Mouse (Mus musculus) hindbrain, postnatal 0 days (tissue): ENCODE measurements around the gene Olfr1185-ps1. TPM values are rescaled to one million over a fixed set of nuclear protein-coding genes. Genes with fewer than 3 reads are reported as not detected.
"Not testable (repeated sequence)": the region's sequence is repeated elsewhere in the genome, so short reads cannot be mapped to it uniquely, and the experiment has no call there.

Experiments
- ATAC-seq: fragments of 200-750 bp; cut with Nextera tagmentation; 2 replicates; pipeline ENCODE4 v1.8.0; 2017; ENCODE audit warnings: mild to moderate bottlenecking, moderate TSS enrichment, moderate library complexity
- DNase-seq: peaks from one replicate; pipeline ENCODE4 v3.0.0-alpha.2; 2015; ENCODE audit warnings: low spot score
- H3K27ac ChIP-seq: fragments of 300-500 bp; sonication (generic); 2 replicates; pipeline ENCODE4 v1.5.1; 2014; ENCODE audit warnings: mild to moderate bottlenecking
- H3K27me3 ChIP-seq: fragments of 300-500 bp; sonication (generic); 2 replicates; pipeline ENCODE4 v1.6.1; 2014; ENCODE audit warnings: low read length, mixed read lengths; ENCODE audit not compliant: insufficient read depth
- H3K36me3 ChIP-seq: fragments of 300-500 bp; sonication (generic); 2 replicates; pipeline ENCODE4 v1.6.1; 2014; ENCODE audit warnings: low read length, mixed read lengths; ENCODE audit not compliant: insufficient read depth
- H3K4me1 ChIP-seq: fragments of 300-500 bp; sonication (generic); 2 replicates; pipeline ENCODE4 v1.6.1; 2014; ENCODE audit warnings: antibody characterized with exemption, low read length, mixed read lengths; ENCODE audit not compliant: insufficient read depth
- H3K4me2 ChIP-seq: fragments of 300-500 bp; sonication (generic); 2 replicates; pipeline ENCODE4 v1.6.1; 2014; ENCODE audit warnings: low read depth, mild to moderate bottlenecking, low read length, moderate library complexity, mixed read lengths
- H3K4me3 ChIP-seq: fragments of 300-500 bp; sonication (generic); 2 replicates; pipeline ENCODE4 v1.5.1; 2014; ENCODE audit warnings: low read length
- H3K9ac ChIP-seq: fragments of 300-500 bp; sonication (generic); replicated peaks from 2 replicates; pipeline ENCODE4 v1.6.1; 2014; ENCODE audit warnings: mild to moderate bottlenecking, low read length, moderate library complexity, mixed read lengths
- H3K9me3 ChIP-seq: fragments of 300-500 bp; sonication (generic); 2 replicates; pipeline ENCODE4 v1.6.1; 2016; ENCODE audit warnings: low read length, mixed read lengths
- CTCF ChIP-seq: IDR thresholded peaks from 2 replicates; pipeline ENCODE4 v1.5.1; 2016; ENCODE audit warnings: antibody characterized with exemption, control low read depth, low read depth
- WGBS: fragments of 180-500 bp; shearing (Covaris S2); extraction: QIAGEN DNeasy Blood & Tissue Kit; methylation state at CpG from one replicate; pipeline ENCODE4 v1.1.7; 2014; 5-methylcytosine and 5-hydroxymethylcytosine counted together
- polyA plus RNA-seq: library from polyadenylated mRNA; unstranded; fragments of >200 nt; fragmentation: Nextera tagmentation; extraction: Ambion mirVana; gene quantifications from 2 replicates; pipeline ENCODE4 v1.2.1, GENCODE M21; 2015
- total RNA-seq: library from RNA; depleted of rRNA; stranded (reverse); fragments of >200 nt; gene quantifications from 2 replicates; pipeline ENCODE4 v1.2.3, GENCODE M21; 2014; rRNA removed

Olfr1185-ps1 gene
- total RNA-seq (not detected in 2 replicates), polyA plus RNA-seq (not detected in 2 replicates)

DNA sequence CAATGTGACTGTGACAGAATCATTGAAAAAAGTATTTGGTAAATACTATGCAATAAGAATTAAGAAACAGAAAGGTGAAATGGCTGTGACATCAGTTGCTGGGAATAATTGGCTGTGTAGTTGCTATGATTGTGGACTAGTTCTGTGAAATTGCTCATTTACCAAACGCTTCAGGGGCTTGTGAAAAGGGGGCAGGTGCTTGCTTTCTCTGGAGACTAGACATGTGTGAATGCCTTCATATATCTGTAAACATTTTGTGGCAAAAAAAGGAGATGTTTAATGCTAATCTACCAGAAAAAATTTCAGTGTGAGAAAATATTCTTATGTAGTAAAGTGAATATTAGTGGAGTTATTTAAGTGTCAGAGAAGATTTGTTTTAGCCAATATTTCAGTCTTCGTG, at the start of gene Olfr1185-ps1:
Olfr1185-ps1 (plus strand) TSS at position 301 of the 400 bp plus-strand sequence.
- DNase-seq, result no peak
- Histone ChIP-seq H3K27me3 (no peaks in the 10 kb centered on the region), H3K9ac (no peak within 1 kb of the TSS), H3K36me3 (no peaks in the 10 kb centered on the region), H3K27ac (no peak within 1 kb of the TSS), H3K4me2 (no peak within 1 kb of the TSS), H3K9me3 (no peaks in the 10 kb centered on the region), H3K4me1 (no peaks in the 10 kb centered on the region), H3K4me3 (no peak within 1 kb of the TSS)
- ATAC-seq, result no peak
- WGBS, result 63% methylated on average over 2 of the region's 2 CpGs
- TF ChIP-seq CTCF, result no peak

DNA sequence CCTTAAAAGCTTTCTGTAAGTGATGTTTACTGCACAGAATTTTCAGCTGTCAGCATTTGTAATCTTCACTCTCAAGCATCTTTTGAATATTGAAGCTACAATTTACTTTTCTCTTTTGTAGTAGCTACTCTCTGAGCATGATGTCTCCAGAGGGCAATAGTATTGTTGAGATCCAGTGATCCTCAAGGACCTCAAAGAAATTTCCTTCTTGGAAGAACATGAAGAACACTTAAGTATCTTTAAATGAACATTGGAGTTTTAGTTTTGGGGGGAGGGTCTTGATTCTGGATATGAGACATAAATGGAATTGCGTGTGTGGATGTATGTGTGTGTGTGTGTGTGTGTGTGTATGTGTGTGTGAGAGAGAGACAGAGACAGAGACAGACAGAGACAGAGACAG, 44.1 kb upstream of the Olfr1185-ps1 start, which contains the start of gene Gm13757:
Gm13757 (minus strand) TSS at position 101 of the 400 bp plus-strand sequence.
- Histone ChIP-seq H3K36me3 (no peaks in the 10 kb centered on the region), H3K27me3 (no peaks in the 10 kb centered on the region), H3K4me3 (no peak within 1 kb of the TSS), H3K9ac (no peak within 1 kb of the TSS), H3K4me2 (no peak within 1 kb of the TSS), H3K9me3 (no peaks in the 10 kb centered on the region), H3K4me1 (no peaks in the 10 kb centered on the region), H3K27ac (no peak within 1 kb of the TSS)
- no peak for DNase-seq
- 94% methylated on average over 1 of the region's 1 CpGs for WGBS
- TF ChIP-seq CTCF, result no peak
- no peak for ATAC-seq

GRCm38 (mm10) chr2:88454567-88454966, 38.6 kb upstream of the Olfr1185-ps1 start, which contains the start of gene Olfr1183:
TSS of gene Olfr1183 (plus strand) at chr2:88454867.
- H3K4me2 ChIP-seq, H3K4me3 ChIP-seq, H3K9ac ChIP-seq, H3K4me1 ChIP-seq, H3K27ac ChIP-seq, ATAC-seq, H3K36me3 ChIP-seq, DNase-seq, H3K9me3 ChIP-seq, H3K27me3 ChIP-seq: not testable (repeated sequence)
- WGBS, result 92% methylated on average over 1 of the region's 1 CpGs

- Histone ChIP-seq H3K9me3 (no peaks in the 10 kb centered on the region), H3K27ac (no peak within 1 kb of the TSS), H3K36me3 (no peaks in the 10 kb centered on the region), H3K27me3 (no peaks in the 10 kb centered on the region), H3K4me3 (no peak within 1 kb of the TSS), H3K4me1 (no peaks in the 10 kb centered on the region), H3K9ac (no peak within 1 kb of the TSS), H3K4me2 (no peak within 1 kb of the TSS)
- 93% methylated on average over 2 of the region's 2 CpGs for WGBS
- no peak for DNase-seq
- no peak for ATAC-seq
- TF ChIP-seq CTCF, result no peak
These were observed 9.8 kb upstream of the Olfr1185-ps1 start, which contains the start of gene Olfr1184 for GRCm38 (mm10) chr2:88483298-88483697. TSS of gene Olfr1184 (plus strand) at chr2:88483598.

GRCm38 (mm10) chr2:88518251-88518650, 25.1 kb downstream of the Olfr1185-ps1 start, which contains the start of gene Olfr1186:
TSS of gene Olfr1186 (plus strand) at chr2:88518551.
- Histone ChIP-seq H3K27ac (no peak within 1 kb of the TSS), H3K9ac (no peak within 1 kb of the TSS), H3K4me1 (no peaks in the 10 kb centered on the region), H3K9me3 (no peaks in the 10 kb centered on the region), H3K27me3 (no peaks in the 10 kb centered on the region), H3K4me2 (no peak within 1 kb of the TSS), H3K36me3 (no peaks in the 10 kb centered on the region), H3K4me3 (no peak within 1 kb of the TSS)
- ATAC-seq (no peak), DNase-seq (no peak)
- WGBS, result 89% methylated on average over 2 of the region's 2 CpGs
- TF ChIP-seq CTCF, result no peak

DNA sequence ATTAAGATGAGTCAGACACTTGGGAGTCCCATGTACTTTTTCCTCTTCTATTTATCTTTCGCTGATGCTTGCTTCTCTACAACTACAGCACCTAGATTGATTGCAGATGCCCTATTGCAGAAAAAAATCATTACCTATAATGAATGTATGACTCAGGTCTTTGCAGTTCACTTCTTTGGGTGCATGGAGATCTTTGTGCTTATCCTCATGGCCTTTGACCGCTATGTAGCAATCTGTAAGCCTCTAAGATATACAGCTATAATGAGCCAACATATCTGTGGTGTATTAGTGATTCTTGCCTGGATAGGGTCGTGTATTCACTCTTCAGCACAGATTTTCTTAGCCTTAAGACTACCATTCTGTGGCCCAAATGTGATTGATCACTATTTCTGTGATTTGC, 32.6 kb downstream of the Olfr1185-ps1 start:
- no peaks in the 10 kb centered on the region for H3K36me3 ChIP-seq
- no peaks in the 10 kb centered on the region for H3K27me3 ChIP-seq
- H3K9me3 ChIP-seq, result no peaks in the 10 kb centered on the region
- no peak overlapping the region for H3K4me3 ChIP-seq
- no peak for TF ChIP-seq CTCF
- no peak overlapping the region for H3K4me2 ChIP-seq
- H3K9ac ChIP-seq, result no peak overlapping the region
- H3K27ac ChIP-seq, result no peak overlapping the region
- no peaks in the 10 kb centered on the region for H3K4me1 ChIP-seq
- ATAC-seq (no peak), DNase-seq (no peak)
- WGBS, result 74% methylated on average over 3 of the region's 3 CpGs

Other genes starting within 250 kb of the Olfr1185-ps1 start
- gene Olfr1173, start 213.4 kb upstream of the Olfr1185-ps1 start, total RNA-seq, result not detected in 2 replicates
- gene Olfr1173, start 213.4 kb upstream of the Olfr1185-ps1 start, polyA plus RNA-seq, result not detected in 2 replicates
- not detected in 2 replicates for gene Olfr1174-ps, start 178.2 kb upstream of the Olfr1185-ps1 start, total RNA-seq
- gene Olfr1174-ps, start 178.2 kb upstream of the Olfr1185-ps1 start, polyA plus RNA-seq, result not detected in 2 replicates
- gene Olfr1175-ps, start 166.1 kb upstream of the Olfr1185-ps1 start, total RNA-seq, result not detected in 2 replicates
- not detected in 2 replicates for gene Olfr1175-ps, start 166.1 kb upstream of the Olfr1185-ps1 start, polyA plus RNA-seq
- not detected in 2 replicates for gene Olfr1176, start 156.6 kb upstream of the Olfr1185-ps1 start, total RNA-seq
- not detected in 2 replicates for gene Olfr1176, start 156.6 kb upstream of the Olfr1185-ps1 start, polyA plus RNA-seq
- gene Olfr1177-ps, start 146.8 kb upstream of the Olfr1185-ps1 start, total RNA-seq, result not detected in 2 replicates
- gene Olfr1177-ps, start 146.8 kb upstream of the Olfr1185-ps1 start, polyA plus RNA-seq, result not detected in 2 replicates
- not detected in 2 replicates for gene Olfr1178, start 106.3 kb upstream of the Olfr1185-ps1 start, total RNA-seq
- gene Olfr1178, start 106.3 kb upstream of the Olfr1185-ps1 start, polyA plus RNA-seq, result not detected in 2 replicates
- gene Olfr1179, start 86.9 kb upstream of the Olfr1185-ps1 start, total RNA-seq, result not detected in 2 replicates
- not detected in 2 replicates for gene Olfr1179, start 86.9 kb upstream of the Olfr1185-ps1 start, polyA plus RNA-seq
- not detected in 2 replicates for gene Olfr1180, start 74.2 kb upstream of the Olfr1185-ps1 start, total RNA-seq
- not detected in 2 replicates for gene Olfr1180, start 74.2 kb upstream of the Olfr1185-ps1 start, polyA plus RNA-seq
- gene Olfr1181, start 67.1 kb upstream of the Olfr1185-ps1 start, total RNA-seq, result not detected in 2 replicates
- gene Olfr1181, start 67.1 kb upstream of the Olfr1185-ps1 start, polyA plus RNA-seq, result not detected in 2 replicates
- gene Gm13757, start 44.2 kb upstream of the Olfr1185-ps1 start, total RNA-seq, result not detected in 2 replicates
- gene Gm13757, start 44.2 kb upstream of the Olfr1185-ps1 start, polyA plus RNA-seq, result not detected in 2 replicates
- gene Olfr1183, start 38.5 kb upstream of the Olfr1185-ps1 start, total RNA-seq, result not detected in 2 replicates
- gene Olfr1183, start 38.5 kb upstream of the Olfr1185-ps1 start, polyA plus RNA-seq, result not detected in 2 replicates
- not detected in 2 replicates for gene Olfr1184, start 9.7 kb upstream of the Olfr1185-ps1 start, total RNA-seq
- gene Olfr1184, start 9.7 kb upstream of the Olfr1185-ps1 start, polyA plus RNA-seq, result not detected in 2 replicates
- gene Olfr1186, start 25.2 kb downstream of the Olfr1185-ps1 start, total RNA-seq, result not detected in 2 replicates
- gene Olfr1186, start 25.2 kb downstream of the Olfr1185-ps1 start, polyA plus RNA-seq, result not detected in 2 replicates
- not detected in 2 replicates for gene Olfr1188, start 63.6 kb downstream of the Olfr1185-ps1 start, total RNA-seq
- gene Olfr1188, start 63.6 kb downstream of the Olfr1185-ps1 start, polyA plus RNA-seq, result not detected in 2 replicates
- not detected in 2 replicates for gene Olfr1189, start 93.1 kb downstream of the Olfr1185-ps1 start, total RNA-seq
- not detected in 2 replicates for gene Olfr1189, start 93.1 kb downstream of the Olfr1185-ps1 start, polyA plus RNA-seq
- not detected in 2 replicates for gene Olfr1191-ps1, start 147.2 kb downstream of the Olfr1185-ps1 start, total RNA-seq
- gene Olfr1191-ps1, start 147.2 kb downstream of the Olfr1185-ps1 start, polyA plus RNA-seq, result not detected in 2 replicates
- gene Olfr1192-ps1, start 155.2 kb downstream of the Olfr1185-ps1 start, total RNA-seq, result not detected in 2 replicates
- gene Olfr1192-ps1, start 155.2 kb downstream of the Olfr1185-ps1 start, polyA plus RNA-seq, result not detected in 2 replicates
- not detected in 2 replicates for gene Olfr1193, start 182.3 kb downstream of the Olfr1185-ps1 start, total RNA-seq
- gene Olfr1193, start 182.3 kb downstream of the Olfr1185-ps1 start, polyA plus RNA-seq, result not detected in 2 replicates
- gene Olfr1195, start 195.9 kb downstream of the Olfr1185-ps1 start, total RNA-seq, result not detected in 2 replicates
- gene Olfr1195, start 195.9 kb downstream of the Olfr1185-ps1 start, polyA plus RNA-seq, result not detected in 2 replicates
- not detected in 2 replicates for gene Olfr1196, start 211.3 kb downstream of the Olfr1185-ps1 start, total RNA-seq
- not detected in 2 replicates for gene Olfr1196, start 211.3 kb downstream of the Olfr1185-ps1 start, polyA plus RNA-seq
- gene Olfr1197, start 239.0 kb downstream of the Olfr1185-ps1 start, total RNA-seq, result not detected in 2 replicates
- gene Olfr1197, start 239.0 kb downstream of the Olfr1185-ps1 start, polyA plus RNA-seq, result not detected in 2 replicates